Mouse (Mus musculus) adrenal gland, postnatal 10 days (tissue): ENCODE results near the gene Sytl2. TPM values are rescaled to one million over a fixed set of nuclear protein-coding genes. Genes with fewer than 3 reads are reported as not detected.

ENCODE experiments used
- DNase-seq: peaks from one replicate; pipeline ENCODE4 v3.0.0; 2021; ENCODE audit warnings: mixed read lengths
- total RNA-seq, 2 experiments: library from RNA; stranded (reverse); gene quantifications; 2 replicates each; pipeline ENCODE4 v1.2.3; 2021

Gene Sytl2
- total RNA-seq, 2 experiments from 2014 or later: 7.3 to 13.7 TPM

GRCm38 (mm10) chr7:90370071-90370851, 68.2 kb downstream of the Sytl2 start:
- peak; percentile 61 for DNase-seq

GRCm38 (mm10) chr7:90372804-90373203, 70.8 kb downstream of the Sytl2 start:
- no peak for DNase-seq

DNA sequence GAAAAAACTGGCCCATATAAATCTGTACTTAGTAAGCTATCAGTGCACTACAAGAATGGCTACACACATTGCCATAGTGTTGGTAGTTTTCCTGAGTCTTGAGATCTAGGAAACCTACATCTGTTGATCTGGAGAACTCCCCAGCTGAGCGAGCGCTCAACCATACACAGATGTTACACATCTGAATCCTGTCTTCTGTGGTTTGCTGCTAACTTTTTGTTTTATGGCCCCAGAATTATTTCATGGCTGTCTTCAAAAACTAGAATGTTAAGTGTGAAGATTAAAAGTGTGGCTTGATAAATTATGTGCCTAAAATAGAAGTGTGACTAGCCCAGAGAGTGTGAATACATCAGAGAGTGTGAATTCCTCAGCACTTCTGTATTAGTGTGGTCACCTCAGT, 82.4 kb downstream of the Sytl2 start:
- no peak for DNase-seq

GRCm38 (mm10) chr7:90386885-90387459, 84.9 kb downstream of the Sytl2 start:
- DNase-seq: no peak

DNA sequence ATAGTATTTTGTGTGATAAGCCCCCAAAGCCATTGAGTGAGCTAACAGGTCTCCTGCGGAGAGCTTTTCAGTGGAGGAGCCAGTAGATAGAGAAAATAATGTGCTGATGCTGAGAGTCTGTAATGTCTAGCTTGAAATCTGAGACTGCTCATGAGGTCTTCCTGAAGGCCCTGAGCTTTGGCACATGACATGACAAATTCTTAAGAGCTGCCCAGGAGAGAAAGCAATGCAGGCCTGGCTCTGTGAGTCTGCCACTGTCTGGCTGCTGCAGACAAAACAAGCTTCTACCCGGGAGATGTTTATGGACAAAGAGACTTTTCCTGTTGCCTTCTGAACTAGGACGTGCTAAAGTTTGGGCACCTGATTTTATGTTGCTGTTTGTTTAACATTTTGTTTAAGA, 87.7 kb downstream of the Sytl2 start:
- no peak for DNase-seq

GRCm38 (mm10) chr7:90395073-90395472, 93.0 kb downstream of the Sytl2 start:
- DNase-seq: no peak

GRCm38 (mm10) chr7:90395928-90396327, 93.9 kb downstream of the Sytl2 start:
- DNase-seq: no peak

DNA sequence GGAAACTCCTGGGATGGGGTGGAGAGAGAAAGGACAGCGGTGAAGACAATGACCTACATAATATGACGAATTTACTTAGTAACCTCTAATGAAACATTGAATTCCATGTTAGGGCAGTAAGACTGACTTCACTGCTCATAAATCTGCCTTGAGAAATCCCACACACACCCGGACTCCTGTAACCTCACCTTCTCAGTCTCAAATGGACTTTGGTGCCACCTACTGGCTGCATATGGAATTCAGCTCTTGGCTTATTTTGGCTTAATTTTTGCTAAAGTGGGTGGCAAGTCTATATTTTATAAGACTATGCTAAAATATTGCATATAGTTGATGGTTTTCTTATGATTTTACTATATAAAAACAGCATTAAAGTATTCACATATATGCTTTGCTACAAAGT, 107.9 kb downstream of the Sytl2 start:
- peak; percentile 82 for DNase-seq

DNA sequence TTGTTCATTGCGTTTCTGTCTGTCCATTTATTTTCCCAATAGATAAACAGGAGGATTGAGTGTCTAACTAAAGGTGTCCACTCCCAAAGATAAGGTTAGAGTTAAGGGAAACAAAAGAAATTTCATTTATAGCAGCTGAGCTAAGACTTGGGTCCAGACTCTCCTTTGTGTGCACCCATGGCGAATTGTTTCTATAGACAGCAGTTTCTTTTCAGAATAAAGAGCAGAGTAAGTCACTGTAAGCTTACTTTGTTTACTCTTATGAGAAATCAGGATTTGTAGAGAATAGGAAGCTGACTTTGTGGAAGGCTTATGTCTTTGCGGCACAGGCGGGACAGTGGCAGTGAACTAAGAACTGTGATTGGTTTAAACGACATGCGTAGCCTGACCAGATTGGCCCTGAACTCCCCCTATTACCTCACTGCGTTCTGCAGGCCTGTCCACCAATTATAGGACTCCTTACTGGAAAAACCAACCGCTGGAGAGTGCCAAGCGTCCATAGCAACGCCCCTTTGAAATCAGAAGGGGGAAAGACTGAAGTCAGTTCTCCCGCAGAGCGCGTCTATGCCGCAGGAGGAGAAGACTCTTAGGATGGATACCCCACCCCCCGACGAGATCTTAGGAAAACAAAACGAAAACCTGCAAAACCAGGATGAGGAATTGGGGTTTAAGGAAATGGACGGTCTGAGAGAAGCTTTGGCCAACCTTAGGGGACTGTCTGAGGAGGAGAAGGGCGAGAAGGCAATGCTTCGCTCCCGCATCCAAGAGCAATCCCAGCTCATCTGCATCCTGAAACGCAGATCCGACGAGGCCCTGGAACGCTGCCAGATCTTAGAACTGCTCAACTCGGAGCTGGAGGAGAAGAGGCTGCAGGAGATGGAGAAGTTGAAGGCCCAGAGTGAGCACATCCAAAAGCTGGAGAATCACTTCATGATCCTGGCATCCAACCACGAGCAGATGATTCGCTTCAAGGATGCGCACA, 124.3 kb downstream of the Sytl2 start, which contains the start of gene Ccdc89:
Ccdc89 (plus strand) TSS at position 558 of the 982 bp plus-strand sequence.
- peak; percentile 85 for DNase-seq

GRCm38 (mm10) chr7:90427006-90427405, 125.0 kb downstream of the Sytl2 start:
- no peak for DNase-seq

DNA sequence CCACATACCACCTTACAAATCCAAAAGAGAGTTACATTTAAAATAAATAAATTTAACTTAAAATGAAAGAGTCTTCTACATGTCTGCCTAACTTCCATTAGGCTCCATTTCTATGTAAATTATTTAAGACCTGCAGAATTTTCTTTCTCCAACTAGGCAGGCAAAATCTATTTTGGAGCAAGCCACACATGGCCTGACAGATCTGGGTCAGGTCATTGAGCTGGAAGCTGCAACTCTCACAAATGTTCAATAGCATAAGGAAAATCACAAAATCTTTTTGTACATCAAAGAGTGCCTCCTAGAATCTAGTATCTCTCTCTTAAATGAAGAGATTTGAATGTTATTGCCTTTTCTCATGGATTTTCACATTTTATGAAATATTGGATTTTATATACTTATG, 130.2 kb downstream of the Sytl2 start:
- DNase-seq: no peak

- no peak for DNase-seq
These were observed 138.0 kb downstream of the Sytl2 start for GRCm38 (mm10) chr7:90440044-90440443.

GRCm38 (mm10) chr7:90442070-90442469, 140.0 kb downstream of the Sytl2 start:
- DNase-seq: no peak

- peak; percentile 96 for DNase-seq
These were observed 140.5 kb downstream of the Sytl2 start, which contains the start of gene Crebzf for GRCm38 (mm10) chr7:90442518-90443080. TSS of gene Crebzf (plus strand) at chr7:90442729.

DNA sequence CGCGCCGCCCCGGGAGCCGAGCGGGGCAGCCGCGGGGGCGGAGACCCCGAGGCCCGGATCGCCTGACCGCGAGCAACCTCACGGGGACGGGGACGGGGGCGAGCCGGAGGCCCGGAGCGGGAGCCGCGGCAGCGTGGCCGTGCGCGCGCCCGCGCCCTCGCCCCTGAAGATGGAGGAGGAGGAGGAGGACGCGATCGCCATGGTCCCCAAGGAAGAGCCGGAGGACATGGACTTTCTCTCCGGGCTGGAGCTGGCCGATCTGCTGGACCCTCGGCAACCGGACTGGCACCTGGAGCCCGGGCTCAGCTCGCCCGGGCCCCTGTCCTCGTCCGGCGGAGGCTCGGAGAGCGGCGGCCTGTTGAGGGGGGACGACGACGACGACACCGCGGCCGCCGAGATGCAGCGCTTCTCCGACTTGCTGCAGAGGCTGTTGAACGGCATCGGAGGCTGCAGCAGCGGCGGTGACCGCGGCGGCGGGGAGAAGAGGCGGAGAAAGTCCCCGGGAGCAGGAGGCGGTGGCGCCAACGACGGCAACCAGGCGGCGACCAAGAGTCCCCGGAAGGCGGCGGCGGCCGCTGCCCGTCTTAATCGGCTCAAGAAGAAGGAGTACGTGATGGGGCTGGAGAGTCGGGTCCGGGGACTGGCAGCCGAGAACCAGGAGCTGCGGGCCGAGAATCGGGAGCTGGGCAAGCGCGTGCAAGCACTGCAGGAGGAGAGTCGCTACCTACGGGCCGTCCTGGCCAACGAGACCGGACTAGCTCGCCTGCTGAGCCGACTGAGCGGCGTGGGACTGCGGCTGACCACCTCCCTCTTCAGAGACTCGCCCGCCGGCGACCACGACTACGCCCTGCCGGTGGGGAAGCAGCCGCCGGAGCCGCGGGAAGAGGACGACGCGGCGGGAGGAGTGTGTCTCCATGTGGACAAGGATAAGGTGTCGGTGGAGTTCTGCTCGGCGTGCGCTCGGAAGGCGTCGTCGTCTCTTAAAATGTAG, 141.3 kb downstream of the Sytl2 start:
- DNase-seq: peak; percentile 82

- DNase-seq: peak; percentile 25
These were observed 142.2 kb downstream of the Sytl2 start for GRCm38 (mm10) chr7:90444206-90444605.

- no peak for DNase-seq
These were observed 154.2 kb downstream of the Sytl2 start for GRCm38 (mm10) chr7:90456149-90456844.

DNA sequence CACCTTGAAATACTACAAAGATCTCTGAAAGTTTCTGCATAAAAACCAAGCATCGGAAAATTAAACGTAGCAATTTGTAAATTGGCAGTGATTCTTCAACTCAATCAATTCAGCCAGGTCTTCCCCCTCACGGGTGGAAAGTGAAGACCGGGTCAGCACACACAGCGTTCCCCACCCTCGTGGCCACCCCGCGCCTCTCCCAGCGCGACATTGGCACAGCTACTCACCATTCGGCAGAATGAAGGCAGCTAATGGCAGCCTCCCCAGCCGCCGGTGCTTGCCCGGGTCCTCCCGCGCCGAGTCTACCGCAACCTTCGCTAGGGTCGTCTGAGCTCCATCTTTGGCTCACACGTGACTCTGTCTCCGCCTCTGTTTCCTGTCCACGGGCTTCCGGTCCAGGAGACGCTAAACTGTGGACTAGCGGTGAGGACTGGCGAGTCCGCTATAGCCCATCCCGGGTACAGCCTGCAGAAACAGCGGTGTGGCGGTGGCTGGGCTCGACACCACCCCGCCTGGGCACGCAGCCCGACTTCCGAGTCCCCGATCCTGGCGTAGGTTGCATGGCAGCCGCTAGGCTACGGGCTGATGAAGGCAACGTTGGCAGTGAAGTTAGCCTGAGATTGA, 154.9 kb downstream of the Sytl2 start, which contains the start of gene Tmem126a:
Tmem126a (minus strand) TSS at position 385 of the 624 bp plus-strand sequence.
- DNase-seq: peak; percentile 91

- peak; percentile 34 for DNase-seq
These were observed 155.5 kb downstream of the Sytl2 start for GRCm38 (mm10) chr7:90457517-90457916.
